Mouse (Mus musculus) midbrain, postnatal 0 days (tissue): ENCODE results near the gene Col4a3bp. TPM values are rescaled to one million over a fixed set of nuclear protein-coding genes. Genes with fewer than 3 reads are reported as not detected.

Experiments used
- ATAC-seq: fragments of 200-750 bp; cut with Nextera tagmentation; 2 replicates; pipeline ENCODE4 v1.8.0; 2017; ENCODE audit warnings: moderate number of reproducible peaks, mild to moderate bottlenecking, moderate TSS enrichment, moderate library complexity; ENCODE audit not compliant: low FRiP score
- DNase-seq: peaks from one replicate; pipeline ENCODE4 v3.0.0-alpha.2; 2015; ENCODE audit warnings: low spot score
- H3K27ac ChIP-seq: fragments of 300-500 bp; sonication (generic); 2 replicates; pipeline ENCODE4 v1.5.1; 2014; ENCODE audit warnings: low read depth, mild to moderate bottlenecking, low read length, mixed read lengths
- H3K27me3 ChIP-seq: fragments of 300-500 bp; sonication (generic); 2 replicates; pipeline ENCODE4 v1.6.1; 2014; ENCODE audit warnings: low read length, control low read depth, mixed read lengths; ENCODE audit not compliant: insufficient read depth
- H3K36me3 ChIP-seq: fragments of 300-500 bp; sonication (generic); 2 replicates; pipeline ENCODE4 v1.6.1; 2014; ENCODE audit warnings: low read length, control low read depth, mixed read lengths; ENCODE audit not compliant: insufficient read depth
- H3K4me1 ChIP-seq: fragments of 300-500 bp; sonication (generic); 2 replicates; pipeline ENCODE4 v1.6.1; 2014; ENCODE audit warnings: mild to moderate bottlenecking, control low read depth, antibody characterized with exemption, low read length, mixed read lengths; ENCODE audit not compliant: insufficient read depth
- H3K4me2 ChIP-seq: fragments of 300-500 bp; sonication (generic); 2 replicates; pipeline ENCODE4 v1.6.1; 2014; ENCODE audit warnings: low read depth, mild to moderate bottlenecking, low read length, mixed read lengths; ENCODE audit not compliant: poor library complexity, severe bottlenecking
- H3K4me3 ChIP-seq: fragments of 300-500 bp; sonication (generic); 2 replicates; pipeline ENCODE4 v1.5.1; 2014; ENCODE audit warnings: low read depth, mild to moderate bottlenecking, low read length, moderate library complexity
- H3K9ac ChIP-seq: fragments of 300-500 bp; sonication (generic); replicated peaks from 2 replicates; pipeline ENCODE4 v1.6.1; 2014; ENCODE audit warnings: mild to moderate bottlenecking, low read length, moderate library complexity, mixed read lengths; ENCODE audit not compliant: poor library complexity, severe bottlenecking
- H3K9me3 ChIP-seq: fragments of 300-500 bp; sonication (generic); 2 replicates; pipeline ENCODE4 v1.6.1; 2016; ENCODE audit warnings: low read length, control low read depth
- CTCF ChIP-seq: IDR thresholded peaks from 2 replicates; pipeline ENCODE4 v1.5.1; 2016; ENCODE audit warnings: antibody characterized with exemption, mild to moderate bottlenecking
- WGBS: fragments of 180-500 bp; shearing (Covaris S2); extraction: QIAGEN DNeasy Blood & Tissue Kit; methylation state at CpG from one replicate; pipeline ENCODE4 v1.1.7; 2014; 5-methylcytosine and 5-hydroxymethylcytosine counted together
- polyA plus RNA-seq: library from polyadenylated mRNA; unstranded; fragments of >200 nt; fragmentation: Nextera tagmentation; extraction: Ambion mirVana; gene quantifications from 2 replicates; pipeline ENCODE4 v1.2.1, GENCODE M21; 2015
- total RNA-seq: library from RNA; depleted of rRNA; stranded (reverse); fragments of >200 nt; gene quantifications from 2 replicates; pipeline ENCODE4 v1.2.3, GENCODE M21; 2014

Col4a3bp gene
- total and polyA plus RNA-seq, 2 experiments from 2014 or later: 9.6 to 43.4 TPM

DNA sequence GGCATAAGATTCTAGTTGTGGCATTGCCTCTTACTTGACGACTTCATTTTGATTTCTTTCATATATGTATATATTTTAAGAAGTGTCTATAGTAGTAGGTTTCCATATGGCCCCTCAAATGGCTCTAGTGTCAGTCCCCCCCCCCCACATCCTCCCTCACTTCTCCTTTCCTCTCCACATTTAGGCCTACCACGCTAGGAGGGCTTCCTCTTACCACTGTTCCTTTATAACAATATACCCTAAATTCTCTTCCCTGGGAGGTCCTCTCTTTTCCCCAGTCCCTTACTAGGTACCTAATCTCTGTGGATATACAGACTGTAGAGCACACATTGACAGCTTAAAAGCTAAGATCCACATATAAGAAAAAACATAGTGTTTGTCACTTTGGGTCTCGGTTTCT lies 21.1 kb upstream of the Col4a3bp start:
- no peaks in the 10 kb centered on the region for H3K27me3 ChIP-seq
- H3K27ac ChIP-seq: no peak overlapping the region
- H3K36me3 ChIP-seq: peaks cover 2% of the 10 kb centered on the region; the same call in 1 of the 2 replicates
- no peak for DNase-seq
- 91% methylated on average over 3 of the region's 3 CpGs for WGBS
- no peak overlapping the region for H3K9ac ChIP-seq
- ATAC-seq: no peak
- H3K4me2 ChIP-seq: no peak overlapping the region
- no peak overlapping the region for H3K4me3 ChIP-seq
- H3K4me1 ChIP-seq: no peaks in the 10 kb centered on the region
- TF ChIP-seq CTCF: no peak
- H3K9me3 ChIP-seq: no peaks in the 10 kb centered on the region

DNA sequence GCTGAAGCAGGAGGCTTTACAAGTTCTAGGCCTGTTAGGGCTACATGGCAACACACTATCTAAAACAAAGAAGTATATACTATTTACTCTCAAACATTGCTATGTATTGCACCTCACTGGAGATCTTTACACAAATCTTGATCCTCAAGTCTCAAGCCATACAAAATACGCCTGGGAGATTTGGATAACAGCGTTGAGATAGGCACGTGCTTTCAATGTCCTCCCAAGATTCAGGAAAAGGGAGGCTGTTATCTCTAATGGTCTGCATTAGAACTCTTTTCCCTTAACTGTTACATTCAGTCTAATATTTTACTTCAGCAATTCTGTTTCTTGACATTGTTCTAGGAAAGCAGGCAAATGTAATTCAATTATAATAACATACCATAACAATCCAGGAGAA lies 15.4 kb upstream of the Col4a3bp start:
- no peak overlapping the region for H3K9ac ChIP-seq
- no peaks in the 10 kb centered on the region for H3K4me1 ChIP-seq
- WGBS: 91% methylated on average over 3 of the region's 3 CpGs
- TF ChIP-seq CTCF: no peak
- no peak overlapping the region for H3K4me2 ChIP-seq
- H3K27me3 ChIP-seq: no peaks in the 10 kb centered on the region
- ATAC-seq: no peak
- no peak overlapping the region for H3K4me3 ChIP-seq
- no peaks in the 10 kb centered on the region for H3K9me3 ChIP-seq
- no peak overlapping the region for H3K27ac ChIP-seq
- H3K36me3 ChIP-seq: no peaks in the 10 kb centered on the region
- no peak for DNase-seq

DNA sequence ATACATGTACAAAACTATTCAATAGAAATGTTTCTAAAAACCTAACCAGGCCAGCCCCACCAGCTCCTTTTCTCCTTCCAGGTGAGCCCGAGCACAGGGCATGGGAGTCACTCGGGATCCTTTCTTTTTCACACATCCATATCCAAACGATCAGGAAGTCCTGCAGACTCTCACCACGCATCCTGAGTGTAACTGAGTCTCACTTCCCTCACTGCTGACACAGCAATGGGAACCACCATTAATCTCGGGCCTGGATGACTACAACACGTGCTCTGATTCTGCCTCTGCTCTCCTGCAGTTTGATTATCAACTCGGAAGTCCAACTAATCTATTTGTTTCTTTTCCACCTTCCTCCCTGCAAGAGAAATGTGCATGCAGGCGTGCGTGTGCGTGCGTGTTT lies 14.6 kb upstream of the Col4a3bp start:
- WGBS: 95% methylated on average over 11 of the region's 11 CpGs
- ATAC-seq (no peak), DNase-seq (no peak)
- no peak overlapping the region for H3K27ac ChIP-seq
- H3K9me3 ChIP-seq: no peaks in the 10 kb centered on the region
- H3K4me3 ChIP-seq: no peak overlapping the region
- H3K4me2 ChIP-seq: no peak overlapping the region
- no peaks in the 10 kb centered on the region for H3K4me1 ChIP-seq
- no peaks in the 10 kb centered on the region for H3K27me3 ChIP-seq
- TF ChIP-seq CTCF: no peak
- no peaks in the 10 kb centered on the region for H3K36me3 ChIP-seq
- no peak overlapping the region for H3K9ac ChIP-seq

DNA sequence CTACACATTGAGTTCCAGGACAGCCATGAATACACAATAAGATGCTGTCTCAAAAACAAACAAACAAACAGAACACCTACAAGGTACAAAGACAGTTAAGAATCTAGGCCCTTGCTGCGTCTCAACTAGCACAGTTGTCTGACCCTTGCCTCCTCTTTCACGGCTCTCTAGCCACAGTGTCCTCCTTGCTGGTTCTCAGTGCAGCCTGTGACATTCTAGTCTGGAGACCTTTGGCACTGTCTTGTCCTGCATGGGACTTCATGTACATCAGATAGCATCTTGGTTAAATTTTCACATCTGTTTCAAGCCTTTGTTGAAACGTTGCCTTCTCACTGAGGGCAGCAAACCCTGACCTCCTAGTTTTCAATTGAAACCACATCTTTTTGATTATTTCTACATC lies 13.6 kb upstream of the Col4a3bp start:
- ATAC-seq: no peak
- Histone ChIP-seq H3K27ac (no peak overlapping the region), H3K36me3 (no peaks in the 10 kb centered on the region), H3K4me1 (no peaks in the 10 kb centered on the region), H3K4me2 (no peak overlapping the region), H3K4me3 (no peak overlapping the region), H3K27me3 (no peaks in the 10 kb centered on the region), H3K9ac (no peak overlapping the region), H3K9me3 (no peaks in the 10 kb centered on the region)
- WGBS: 95% methylated on average over 3 of the region's 3 CpGs
- no peak for TF ChIP-seq CTCF
- DNase-seq: no peak

DNA sequence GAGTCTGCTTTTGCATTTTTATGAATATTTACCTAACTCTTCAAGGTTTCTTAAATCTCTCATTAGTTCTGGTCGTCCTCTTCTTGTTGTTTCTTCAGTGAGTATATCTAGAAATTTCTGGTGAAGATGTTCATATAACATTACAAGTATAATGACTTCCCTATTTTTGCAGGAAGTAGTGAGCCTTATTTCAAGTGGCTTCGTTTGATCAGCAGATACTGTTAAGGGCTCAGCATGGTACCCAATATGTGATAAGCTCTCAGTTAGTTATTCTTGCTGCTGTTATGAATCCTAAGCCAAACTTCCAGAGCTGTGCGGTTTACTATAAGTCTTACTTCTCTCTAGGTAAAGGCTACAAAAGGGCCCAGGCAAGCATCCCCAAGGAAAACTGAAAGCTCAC lies 12.9 kb upstream of the Col4a3bp start:
- H3K9ac ChIP-seq: no peak overlapping the region
- H3K27ac ChIP-seq: no peak overlapping the region
- no peak for ATAC-seq
- no peak for DNase-seq
- no peak overlapping the region for H3K4me2 ChIP-seq
- no peaks in the 10 kb centered on the region for H3K27me3 ChIP-seq
- H3K36me3 ChIP-seq: no peaks in the 10 kb centered on the region
- 91% methylated on average over 3 of the region's 3 CpGs for WGBS
- H3K4me3 ChIP-seq: no peak overlapping the region
- H3K9me3 ChIP-seq: no peaks in the 10 kb centered on the region
- TF ChIP-seq CTCF: no peak
- no peaks in the 10 kb centered on the region for H3K4me1 ChIP-seq

DNA sequence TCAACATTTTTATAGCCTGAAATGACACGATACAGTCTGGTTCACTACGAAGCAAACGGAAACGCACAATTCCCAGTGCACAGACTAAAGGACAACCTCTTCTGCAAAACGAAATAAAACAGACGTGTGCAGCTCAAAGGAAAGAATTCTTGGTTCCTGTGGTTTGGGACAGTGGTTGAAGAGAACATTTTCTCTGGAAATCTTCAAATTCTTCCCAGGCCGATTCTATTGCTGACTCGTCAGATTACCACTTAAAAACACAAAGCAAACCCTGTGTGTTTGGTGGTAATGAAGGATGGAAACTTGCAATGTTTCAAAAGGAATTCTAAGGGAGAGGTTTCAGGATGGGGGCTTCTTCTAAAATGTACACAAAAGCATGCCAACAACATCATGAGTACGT lies 12.4 kb upstream of the Col4a3bp start:
- ATAC-seq (no peak), DNase-seq (no peak)
- Histone ChIP-seq H3K4me2 (no peak overlapping the region), H3K36me3 (no peaks in the 10 kb centered on the region), H3K27ac (no peak overlapping the region), H3K4me1 (no peaks in the 10 kb centered on the region), H3K9me3 (no peaks in the 10 kb centered on the region), H3K27me3 (no peaks in the 10 kb centered on the region), H3K9ac (no peak overlapping the region), H3K4me3 (no peak overlapping the region)
- 96% methylated on average over 9 of the region's 9 CpGs for WGBS
- no peak for TF ChIP-seq CTCF

DNA sequence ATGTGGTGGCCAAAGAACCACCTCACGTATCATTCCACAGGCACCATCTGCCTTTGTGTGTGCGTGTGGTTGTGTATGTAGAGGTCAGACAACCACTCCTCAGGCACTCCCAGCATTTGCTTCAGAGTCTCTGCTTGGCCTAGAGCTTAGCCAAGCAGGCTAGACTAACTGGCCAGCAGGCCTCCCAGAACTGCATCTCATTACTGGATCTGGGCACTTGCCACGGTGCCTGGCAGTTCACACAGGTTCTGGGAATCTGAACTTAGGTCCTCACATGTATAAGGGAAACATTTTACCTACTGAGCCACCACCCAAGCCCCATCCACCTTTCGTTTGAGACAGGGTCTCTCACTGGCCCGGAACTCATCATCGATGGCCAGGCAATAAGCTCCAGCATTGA lies 10.2 kb upstream of the Col4a3bp start:
- WGBS: 84% methylated on average over 6 of the region's 6 CpGs
- Histone ChIP-seq H3K4me1 (no peaks in the 10 kb centered on the region), H3K36me3 (no peaks in the 10 kb centered on the region), H3K4me2 (no peak overlapping the region), H3K9ac (no peak overlapping the region), H3K9me3 (no peaks in the 10 kb centered on the region), H3K27me3 (no peaks in the 10 kb centered on the region), H3K27ac (no peak overlapping the region), H3K4me3 (no peak overlapping the region)
- DNase-seq (no peak), ATAC-seq (no peak)
- no peak for TF ChIP-seq CTCF
